Mouse (Mus musculus) embryo, embryonic 11.5 days (tissue): ENCODE data around the gene Snrnp35.

Experiments
- DNase-seq: peaks from one replicate; pipeline ENCODE4 v3.0.0-alpha.2; 2012; ENCODE audit warnings: low read depth, low spot score

Gene Snrnp35

DNA sequence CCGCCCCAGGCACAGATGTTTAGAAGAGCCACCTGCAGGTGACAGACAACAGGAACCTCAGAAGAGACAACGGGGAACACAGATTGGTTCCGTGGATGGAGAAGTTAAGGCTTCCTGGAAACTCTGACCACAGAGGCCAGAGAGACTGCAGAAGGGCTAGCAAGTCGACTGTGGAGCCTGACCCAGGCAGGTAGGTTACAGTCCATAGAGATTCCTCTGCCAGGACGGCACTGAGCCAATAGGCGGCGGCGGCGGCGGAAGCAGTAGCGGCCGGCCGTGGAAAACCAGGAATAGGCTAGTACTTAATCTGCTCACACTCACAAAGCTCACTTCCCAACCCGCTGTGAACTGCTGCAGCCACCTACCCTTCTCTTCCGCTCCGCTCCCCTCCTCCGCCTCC, 53.8 kb downstream of the Snrnp35 start:
- no peak for DNase-seq

DNA sequence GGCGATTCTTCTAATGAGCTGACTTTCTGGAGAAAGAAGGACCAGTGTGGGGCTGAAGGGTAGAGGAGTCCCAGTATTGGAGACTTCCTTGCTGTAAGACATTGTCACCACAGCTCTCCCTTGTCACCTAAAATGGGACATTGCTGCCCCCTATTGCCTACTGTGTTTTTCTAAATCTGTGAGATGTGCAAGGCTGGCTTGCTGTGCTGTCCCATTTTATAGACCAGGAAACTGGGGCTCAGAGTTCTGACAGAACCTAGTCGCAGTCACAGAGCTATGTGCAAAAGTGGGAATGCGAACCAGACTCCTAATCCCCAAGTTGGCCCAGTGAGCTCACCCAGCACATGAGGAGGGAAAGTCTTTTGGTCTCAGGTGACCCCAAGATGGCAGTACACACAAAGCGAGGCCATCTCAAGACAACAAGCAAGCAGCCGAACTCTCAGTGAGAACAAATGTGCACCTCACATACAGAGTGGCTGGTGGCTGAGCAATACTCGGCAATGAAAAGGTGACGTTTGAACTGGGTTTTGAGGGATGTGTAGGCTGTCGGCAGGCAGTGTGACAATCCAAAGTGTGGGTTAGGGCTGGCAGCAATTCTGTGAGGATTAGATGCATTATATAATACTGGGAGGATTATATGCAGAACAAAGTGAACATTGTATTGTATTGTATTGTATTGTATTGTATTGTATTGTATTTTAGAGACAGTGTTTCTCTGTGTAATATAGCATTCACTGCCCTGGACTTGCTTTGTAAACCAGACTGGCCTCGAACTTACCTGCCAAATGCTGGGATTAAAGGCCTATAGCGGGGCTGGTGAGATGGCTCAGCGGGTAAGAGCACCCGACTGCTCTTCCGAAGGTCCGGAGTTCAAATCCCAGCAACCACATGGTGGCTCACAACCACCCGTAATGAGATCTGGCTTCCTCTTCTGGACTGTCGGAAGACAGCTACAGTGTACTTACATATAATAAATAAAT, 56.2 kb downstream of the Snrnp35 start:
- no peak for DNase-seq

- no peak for DNase-seq
Measured at GRCm38 (mm10) chr5:124539905-124540304, 57.0 kb downstream of the Snrnp35 start.

DNA sequence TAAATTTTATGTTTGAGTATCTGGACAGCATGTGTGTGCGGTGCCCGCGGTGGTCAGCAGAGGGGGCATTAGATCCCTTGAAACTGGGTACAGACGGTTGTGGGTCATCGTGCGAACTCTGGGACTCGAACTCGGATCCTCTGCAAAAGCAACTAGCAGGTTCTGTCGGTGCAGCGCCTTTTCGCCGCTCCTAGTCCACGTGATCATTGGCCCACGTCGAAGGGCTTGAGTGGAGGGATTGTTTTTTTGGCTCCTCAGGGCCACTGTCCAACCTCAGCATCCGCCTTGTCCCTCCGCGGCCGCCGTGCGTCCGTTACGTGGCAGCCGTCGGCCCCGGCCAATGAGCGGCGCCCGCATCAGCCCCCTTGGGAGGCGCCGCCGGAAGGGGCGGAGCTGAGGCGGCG, 57.5 kb downstream of the Snrnp35 start, which contains the start of gene Tmed2:
Gene Tmed2 (plus strand): TSS at position 313 of the 404 bp plus-strand sequence.
- DNase-seq: peak; percentile 93
